Mouse (Mus musculus): ENCODE measurements at regions not wholly inside any gene's neighbourhood (a gene's known extent, or its start where the extent isn't known, plus 50 kb on each side); places are given as distances from the start of the nearest gene placed in this dataset.

DNA sequence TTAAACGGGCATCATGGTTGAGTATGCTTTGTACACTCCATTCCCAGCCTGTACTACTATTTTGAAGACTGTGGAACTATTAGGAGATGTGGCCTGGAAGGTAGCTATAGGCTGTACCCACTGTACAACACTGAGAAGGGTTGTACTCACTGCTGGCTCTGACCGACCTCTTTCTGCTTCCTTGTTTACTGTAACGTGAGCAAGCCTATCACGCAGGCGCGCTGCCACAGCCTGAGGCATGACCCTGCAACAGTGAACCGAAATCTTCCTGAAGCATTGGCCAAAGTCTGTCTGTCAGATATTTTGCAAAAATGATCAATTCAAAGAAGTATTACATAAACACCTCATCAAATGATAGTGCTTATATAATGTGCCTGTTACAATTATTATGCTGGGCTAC, 112.0 kb upstream of the Daam1 start:
- DNase-seq (ENCODE audit: low spot score), result no peak

DNA sequence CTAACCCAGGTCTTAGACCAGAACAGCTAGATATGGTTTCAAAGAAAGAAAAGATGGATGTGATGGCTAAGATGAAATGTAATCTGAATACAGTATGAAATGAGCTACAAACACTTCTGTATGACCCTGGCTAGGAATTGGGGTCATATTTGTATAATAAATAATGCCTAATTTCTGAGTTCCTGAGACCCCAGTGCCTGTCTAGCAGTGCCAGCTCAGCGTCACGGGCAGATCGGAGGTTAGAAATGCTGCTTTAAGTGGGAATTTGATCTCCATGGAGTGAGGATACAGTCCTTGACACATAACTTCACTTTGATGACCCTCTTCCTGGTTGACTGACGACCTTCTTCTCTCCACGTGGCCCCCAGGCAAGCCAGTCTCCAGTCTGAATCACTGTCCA, 105.7 kb upstream of the Daam1 start:
- DNase-seq (ENCODE audit: low spot score), result no peak

DNA sequence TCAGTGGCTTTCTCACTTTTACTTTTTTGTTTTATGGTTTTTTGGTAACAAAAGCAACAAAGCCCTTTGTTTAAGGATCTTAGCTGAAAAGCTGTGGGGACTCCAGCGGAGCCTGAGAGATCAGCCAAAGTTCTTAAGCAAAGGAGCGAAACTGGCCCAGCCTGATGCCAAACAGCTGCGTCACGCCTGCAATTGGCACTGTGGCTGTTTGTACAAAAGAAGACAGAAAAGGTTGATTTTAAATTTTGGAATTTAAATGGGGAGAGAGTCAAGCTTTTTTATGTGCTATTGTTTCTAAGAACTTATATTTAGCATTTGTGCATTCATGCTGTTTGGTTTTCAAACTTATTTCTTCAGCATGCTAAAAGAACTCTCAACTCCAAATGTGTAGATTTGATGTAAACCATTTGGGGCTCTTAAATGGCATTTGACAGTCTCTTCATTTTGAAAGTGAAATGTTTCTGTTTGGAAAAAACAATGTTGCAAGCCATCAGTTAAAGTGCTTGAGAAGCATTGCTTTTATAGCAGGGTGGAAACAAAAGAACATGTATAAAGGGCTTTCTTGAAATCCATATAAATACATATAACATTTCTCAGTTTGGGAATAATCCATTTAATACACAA, 105.1 kb upstream of the Daam1 start:
- peak; percentile 73 for DNase-seq (ENCODE audit: low spot score)

DNA sequence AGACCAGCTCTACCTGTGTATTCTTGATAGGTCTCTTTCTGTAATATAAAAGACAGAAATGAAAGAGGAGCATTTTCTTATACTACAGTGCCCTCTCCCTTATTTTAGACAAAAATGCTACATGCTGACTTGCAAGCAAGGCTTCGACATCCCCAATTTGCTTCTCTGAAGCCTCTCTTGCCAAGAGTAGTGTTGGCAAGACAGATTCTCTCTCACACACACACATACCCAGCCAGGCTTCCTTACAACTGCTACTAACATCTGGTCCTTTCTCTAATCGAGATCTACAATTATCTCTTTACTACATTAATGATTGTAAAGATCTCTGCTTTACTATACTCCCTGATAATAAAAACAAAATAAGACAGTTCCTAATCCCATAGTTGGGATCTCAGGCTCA, 87.5 kb upstream of the Daam1 start:
- no peak for DNase-seq (ENCODE audit: low spot score)

DNA sequence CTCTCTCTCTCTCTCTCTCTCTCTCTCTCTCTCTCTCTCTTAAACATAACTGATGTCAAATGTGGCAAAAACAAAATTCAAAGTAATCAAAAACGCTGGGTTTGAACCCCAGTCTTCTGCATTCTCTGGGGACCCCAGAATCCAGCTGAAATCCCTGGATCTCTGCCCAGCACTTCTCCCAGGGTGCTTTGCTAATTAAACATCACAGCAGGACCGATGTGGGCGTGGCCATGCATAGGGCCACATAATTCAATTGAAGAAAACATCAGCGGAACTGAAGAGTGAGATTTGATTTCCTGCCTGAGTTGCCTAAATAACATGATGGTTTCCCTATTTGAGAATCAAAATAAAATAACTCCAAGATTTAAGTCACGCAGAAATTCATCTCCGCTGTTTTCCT, 84.9 kb upstream of the Daam1 start:
- no peak for DNase-seq (ENCODE audit: low spot score)

DNA sequence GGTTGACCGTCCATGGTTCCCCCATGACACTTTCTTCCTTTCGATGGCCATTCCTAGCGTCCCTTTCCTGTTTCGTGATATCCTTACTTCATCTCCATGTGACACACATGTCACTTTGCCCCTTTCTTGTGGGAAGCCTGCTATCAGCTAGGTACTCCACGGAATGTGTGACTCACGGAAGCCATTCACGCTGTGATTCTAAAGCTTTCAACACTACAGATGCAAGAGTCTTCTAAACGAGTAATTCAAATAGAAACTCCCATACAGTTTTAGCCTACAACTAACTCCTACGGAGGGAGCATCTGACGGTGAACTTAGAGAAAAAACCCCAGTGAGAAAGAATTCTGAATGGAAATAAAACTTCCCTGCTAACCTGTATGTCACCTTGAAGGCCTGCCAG, 83.5 kb upstream of the Daam1 start:
- no peak for DNase-seq (ENCODE audit: low spot score)

DNA sequence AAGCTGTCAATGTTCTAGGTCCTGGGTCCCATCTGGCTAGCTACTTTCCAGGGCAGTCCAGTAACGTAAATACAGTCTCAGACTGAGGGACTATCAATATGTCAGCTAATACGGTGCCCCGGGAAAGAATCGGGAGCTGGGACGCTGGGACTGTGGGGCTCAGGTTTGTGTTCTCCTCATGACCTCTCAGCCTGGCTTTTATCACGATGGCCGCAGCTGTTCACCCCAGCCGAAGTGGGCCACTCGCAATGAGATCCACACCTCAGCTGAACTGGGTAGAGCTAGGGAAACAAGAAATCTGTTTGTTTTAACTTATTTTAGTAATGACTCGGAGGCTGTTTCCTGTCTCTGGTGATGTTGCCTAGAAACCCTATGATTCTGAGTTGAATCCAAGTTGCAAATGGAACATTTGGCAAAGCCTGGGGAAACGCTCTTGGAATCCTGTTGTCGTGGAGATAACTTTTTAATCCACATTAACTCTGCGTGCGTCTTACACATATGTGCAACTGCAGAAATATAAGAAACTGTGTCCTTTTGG, 83.0 kb upstream of the Daam1 start:
- DNase-seq (ENCODE audit: low spot score), result peak; percentile 23

DNA sequence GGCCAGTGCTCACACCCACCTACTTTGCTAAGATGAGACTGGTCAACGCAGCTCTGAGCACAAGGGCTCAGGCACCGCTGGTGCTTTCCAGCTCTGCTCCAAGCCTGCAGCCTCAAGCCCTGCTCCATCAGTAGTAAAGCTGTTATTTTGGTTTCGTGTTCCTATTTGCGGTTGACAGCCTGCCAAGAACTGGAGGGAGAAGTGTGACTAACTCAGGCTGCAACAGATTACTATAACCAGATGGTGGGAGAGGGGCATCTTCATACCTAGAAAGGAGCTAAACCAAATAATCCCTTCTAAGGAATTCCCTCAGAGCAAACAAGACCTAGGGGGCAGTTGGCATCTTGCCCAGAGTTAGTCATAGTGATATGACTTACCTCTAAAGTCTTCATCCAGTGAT, 82.1 kb upstream of the Daam1 start:
- peak; percentile 78 for DNase-seq (ENCODE audit: low spot score)

DNA sequence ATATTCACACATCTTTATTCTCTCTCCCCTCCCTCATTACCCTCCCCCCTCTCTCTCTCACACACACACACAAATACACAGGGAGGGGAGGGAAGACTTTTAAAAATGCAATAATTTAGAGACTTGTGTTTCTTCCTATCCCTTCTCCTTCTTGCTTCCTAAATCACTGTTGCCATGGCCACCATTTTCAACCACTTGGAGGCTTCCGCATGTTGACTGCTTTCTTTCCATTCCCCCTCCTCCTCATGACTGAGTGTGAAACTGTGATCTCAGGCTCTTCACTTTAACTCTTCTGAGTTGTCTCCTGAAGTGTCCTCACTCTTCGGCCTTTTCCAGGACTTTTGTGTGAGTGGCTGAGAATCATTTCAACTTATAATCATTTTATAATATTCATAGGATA, 81.2 kb upstream of the Daam1 start:
- no peak for DNase-seq (ENCODE audit: low spot score)

DNA sequence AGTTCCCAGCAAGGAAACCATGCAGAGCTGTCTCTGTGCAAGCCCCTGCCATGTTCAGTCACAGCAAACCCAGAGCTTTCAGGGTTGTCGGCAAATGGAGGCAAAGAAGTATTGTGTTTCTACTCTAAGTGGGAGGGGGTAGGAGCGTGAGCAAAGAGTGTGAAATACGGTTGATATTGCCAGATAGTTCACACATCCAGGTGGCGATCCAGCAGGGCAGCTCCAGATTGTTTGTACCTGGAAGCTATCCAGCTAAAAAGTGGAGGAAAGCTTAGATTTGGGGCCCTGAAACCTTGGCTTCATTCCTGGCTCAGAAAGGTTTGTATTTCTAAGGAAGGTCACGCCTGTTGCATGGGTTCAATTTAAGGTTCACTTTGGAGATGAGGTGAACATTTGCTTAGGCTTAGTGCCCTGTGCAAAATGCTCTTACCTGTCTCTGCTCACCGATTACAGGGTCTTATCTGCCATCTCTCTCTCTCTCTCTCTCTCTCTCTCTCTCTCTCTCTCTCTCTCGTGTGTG, 78.1 kb upstream of the Daam1 start:
- DNase-seq (ENCODE audit: low spot score), result no peak

DNA sequence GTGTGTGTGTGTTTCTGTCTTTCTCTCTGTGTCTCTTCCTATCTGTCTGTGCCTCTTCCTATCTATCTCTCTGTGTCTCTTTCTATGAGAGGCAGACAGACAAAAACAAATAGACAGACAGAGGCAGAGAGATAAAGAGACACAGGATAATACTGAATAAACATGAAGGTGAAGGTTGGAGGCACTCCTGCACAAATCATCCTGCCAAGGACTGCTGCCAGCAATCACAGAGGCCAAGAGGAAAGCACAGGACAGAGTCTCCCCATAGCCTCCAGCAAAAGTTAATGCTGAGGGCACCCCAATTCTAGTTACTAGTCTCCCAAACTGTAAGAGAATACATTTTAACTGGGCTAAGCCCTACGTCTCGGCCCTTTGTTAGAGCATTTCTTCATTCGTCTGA, 77.6 kb upstream of the Daam1 start:
- DNase-seq (ENCODE audit: low spot score), result no peak

DNA sequence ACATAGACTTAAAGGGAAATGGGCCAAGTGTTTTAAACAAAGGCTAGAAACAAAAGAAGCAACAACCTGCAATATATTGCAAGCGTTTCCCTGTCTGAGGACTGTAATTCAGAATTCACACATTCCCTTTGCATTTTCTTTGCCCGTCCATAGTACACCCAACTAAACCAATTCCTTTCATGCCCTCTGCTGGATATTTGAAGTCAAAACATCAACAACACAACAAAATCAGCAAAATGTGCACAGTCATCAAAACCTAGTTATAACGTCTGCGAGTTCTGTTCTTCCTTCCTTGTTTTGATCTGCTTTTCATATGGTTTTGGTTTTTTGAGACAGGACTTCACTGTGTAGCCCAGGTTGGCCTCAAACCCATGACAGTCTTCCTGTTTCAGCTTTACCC, 67.7 kb upstream of the Daam1 start:
- DNase-seq (ENCODE audit: low spot score), result no peak

DNA sequence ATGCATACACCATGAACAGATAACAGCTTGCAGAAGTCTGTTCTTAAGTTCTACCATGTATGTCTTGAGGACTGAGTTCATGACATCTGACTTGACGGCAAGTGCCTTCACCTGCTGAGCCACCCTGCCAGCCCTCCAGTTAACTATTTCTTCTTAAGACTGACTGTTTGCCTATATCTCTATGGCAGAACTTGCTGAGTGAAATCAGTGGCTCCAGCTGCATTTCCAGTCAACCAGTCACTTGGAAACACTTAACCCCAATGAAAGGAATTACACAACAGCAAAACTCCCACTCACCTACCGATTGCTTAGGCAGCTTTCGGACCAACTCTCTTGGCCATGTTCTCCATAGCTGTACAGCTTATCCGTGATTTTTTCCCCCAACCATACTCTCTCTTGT, 64.8 kb upstream of the Daam1 start:
- no peak for DNase-seq (ENCODE audit: low spot score)

DNA sequence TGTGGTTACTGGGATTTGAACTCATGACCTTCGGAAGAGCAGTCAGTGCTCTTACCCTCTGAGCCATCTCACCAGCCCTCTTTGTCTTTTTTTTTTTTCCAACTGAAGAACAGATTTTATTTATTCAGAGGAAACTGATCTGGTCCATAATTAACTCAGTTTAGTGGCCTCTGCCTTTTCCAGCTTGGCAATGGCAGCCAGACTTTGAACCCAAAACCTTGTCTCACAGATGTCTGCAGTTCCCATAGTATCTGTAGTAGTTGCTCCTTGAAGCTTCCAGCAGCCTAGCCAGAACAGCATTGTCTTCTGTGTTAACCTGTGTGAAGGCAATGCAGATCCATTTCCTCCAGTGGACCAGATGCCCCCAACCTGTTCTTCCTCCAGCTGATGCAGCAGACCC, 64.2 kb upstream of the Daam1 start:
- no peak for DNase-seq (ENCODE audit: low spot score)

DNA sequence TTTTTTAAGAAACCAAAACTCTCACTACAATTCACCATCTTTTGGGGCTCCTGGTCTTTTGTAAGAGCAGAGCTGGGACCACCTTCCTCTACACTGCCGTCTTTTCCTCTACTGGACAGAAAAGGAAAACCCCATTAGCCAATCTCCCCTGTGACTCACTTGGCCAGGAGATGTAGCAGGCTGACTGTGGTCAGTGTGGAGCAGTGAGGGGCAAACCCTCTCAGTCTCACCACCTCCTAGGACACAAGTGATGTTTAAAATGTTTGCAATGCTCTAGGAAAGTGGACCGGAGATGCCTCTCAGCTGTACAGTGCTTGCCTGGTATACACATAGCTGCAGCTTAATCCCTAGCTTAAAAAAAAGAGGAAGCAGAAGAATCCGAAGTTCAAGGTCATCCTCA, 63.0 kb upstream of the Daam1 start:
- no peak for DNase-seq (ENCODE audit: low spot score)

DNA sequence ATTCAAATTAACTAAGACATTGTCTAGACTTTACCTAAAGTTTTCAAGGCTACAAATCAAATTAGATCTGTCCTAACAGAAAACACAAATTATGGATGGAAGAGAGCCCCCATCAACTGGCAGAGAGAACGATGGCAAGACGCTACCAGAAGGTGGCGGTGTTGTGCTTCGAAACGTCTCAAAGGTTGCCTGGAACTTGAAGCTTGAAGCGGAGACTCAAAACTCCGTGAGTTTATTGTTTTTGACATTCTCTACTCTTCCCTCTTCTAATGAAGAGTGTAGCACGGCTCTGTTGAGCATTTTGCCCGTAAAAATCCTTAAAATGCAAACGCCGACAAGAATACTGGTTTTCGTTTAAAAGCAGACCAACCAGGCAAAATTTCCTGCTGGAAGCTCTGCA, 62.4 kb upstream of the Daam1 start:
- DNase-seq (ENCODE audit: low spot score), result peak; percentile 84

DNA sequence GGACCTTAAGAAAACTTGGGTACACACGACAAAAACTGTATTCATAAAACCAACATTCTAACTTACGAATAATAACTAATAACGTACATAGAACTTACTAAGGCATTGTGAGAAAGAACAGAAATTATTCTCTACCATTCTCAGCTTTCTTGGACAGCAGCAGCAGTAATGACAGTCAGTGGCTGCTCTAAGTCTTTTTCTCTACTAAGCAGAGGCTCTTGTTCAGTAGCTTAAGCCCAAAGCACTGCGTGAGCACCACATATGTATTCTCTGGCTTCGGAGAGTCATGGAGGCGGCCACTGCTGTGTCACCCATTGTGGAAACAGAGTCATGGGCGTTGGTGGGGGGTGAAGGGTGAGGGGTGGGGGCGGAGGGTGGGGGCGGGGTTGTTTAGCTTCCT, 62.0 kb upstream of the Daam1 start:
- no peak for DNase-seq (ENCODE audit: low spot score)

DNA sequence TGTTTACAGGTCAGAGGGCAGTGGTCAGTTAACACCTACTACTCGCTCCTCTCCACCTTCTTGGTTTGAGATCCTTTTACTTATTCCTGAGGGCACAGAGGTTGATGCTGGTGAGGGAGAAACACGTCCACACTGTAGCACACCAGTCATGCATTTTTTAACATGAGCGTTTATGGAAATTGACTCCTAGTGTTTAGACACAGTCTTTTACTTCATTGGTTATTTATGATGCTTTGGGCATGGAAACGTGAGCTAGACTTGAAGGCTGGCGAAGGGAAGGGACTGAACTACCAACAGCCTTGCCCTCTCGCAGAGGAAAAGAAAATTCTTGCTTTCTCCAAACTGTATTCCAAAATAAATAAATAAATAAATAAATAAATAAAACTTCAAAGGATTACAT, 61.6 kb upstream of the Daam1 start:
- no peak for DNase-seq (ENCODE audit: low spot score)

DNA sequence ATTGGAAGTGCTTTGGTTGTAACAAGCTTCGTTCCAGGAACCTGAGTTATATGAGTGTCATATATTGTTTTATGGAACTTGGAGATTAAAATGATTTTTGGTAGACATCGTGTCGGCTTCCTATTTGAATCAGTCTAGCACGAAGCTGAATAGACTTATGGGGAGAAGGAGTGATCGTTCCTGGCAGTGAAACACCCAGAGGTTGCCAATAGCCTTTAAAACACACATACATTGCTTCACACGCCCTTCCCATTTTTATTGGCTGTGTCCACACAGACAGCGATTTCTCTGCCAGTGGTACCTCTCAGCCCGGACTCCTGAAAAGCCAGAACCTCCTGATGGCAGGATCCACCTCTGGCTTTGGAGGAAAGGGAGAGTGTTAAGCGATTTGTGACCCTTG, 57.0 kb upstream of the Daam1 start:
- no peak for DNase-seq (ENCODE audit: low spot score)

DNA sequence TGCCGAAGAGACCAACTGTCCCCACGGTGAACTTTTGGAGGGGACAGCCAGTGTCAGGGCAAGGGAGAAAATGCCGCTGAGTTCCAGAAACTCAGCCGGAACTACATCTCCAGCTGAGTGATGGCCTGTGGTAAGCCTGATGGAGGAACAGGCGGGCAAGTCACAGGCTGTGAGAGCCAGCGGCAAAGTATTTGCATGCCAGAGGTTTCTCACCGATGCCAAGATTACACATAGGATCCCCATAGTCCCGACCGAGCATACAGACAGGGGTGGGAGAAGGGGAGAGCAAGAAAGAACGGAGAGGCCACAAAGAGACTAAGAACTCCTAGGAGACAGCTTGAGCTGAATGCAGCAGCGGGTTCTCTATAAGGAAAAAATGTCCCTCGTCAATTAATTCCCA, 55.8 kb upstream of the Daam1 start:
- DNase-seq (ENCODE audit: low spot score), result no peak

DNA sequence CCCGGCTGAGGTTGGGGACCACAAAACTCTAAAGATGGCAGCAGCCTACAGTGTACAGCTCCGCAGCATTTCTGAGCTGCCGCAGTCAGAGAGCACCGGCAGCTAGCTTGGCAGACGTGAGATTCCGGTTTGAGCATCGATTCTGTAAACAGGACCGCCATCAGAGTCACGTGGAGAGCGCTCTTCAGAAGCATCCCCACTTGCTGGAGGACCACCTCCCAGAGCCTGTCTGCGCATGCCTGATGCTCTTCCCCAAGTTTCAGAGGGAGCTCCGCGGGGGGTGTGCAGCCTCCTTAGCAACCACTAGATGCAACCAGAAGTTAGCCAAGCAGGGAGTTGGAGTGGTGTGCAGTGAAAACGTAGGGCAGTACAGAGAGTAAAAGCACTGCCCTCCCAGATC, 52.7 kb upstream of the Daam1 start:
- DNase-seq (ENCODE audit: low spot score), result no peak

DNA sequence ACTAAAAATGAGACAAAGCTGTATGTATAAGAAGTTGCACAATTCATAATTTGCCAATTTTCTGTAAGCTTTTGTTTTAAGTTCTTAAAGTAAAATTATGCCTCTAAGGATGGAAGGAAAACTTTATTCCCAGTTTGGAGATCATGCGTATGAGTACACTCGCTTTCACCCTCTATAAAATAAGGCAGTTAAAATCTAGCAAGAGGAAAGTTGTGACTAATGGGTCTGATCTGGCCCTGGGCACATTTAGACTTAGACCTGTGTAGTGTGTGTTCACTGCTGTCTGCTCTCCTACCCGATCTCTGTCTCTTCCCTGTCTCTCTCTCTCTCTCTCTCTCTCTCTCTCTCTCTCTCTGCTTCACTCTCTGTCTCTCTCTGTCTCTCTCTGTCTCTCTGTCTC, 51.9 kb upstream of the Daam1 start:
- no peak for DNase-seq (ENCODE audit: low spot score)

DNA sequence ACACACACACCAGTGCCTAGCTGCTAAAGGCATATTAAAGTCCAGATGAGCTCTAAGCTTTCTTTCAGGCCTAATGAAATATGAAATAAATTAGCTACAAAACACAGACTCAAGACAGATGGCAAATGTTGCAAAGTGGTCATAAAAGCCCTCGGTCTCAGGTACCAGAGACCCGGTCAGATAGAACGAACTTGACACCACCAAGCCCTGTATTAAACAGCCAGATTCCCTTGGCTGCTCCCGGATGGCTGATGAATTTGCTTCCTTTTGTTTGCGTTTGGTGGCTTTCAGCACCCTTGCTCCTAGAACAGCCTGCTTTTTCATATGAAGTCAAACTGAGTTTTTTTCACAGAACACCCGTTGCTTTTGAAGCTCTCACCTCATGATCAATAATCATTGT, 51.5 kb upstream of the Daam1 start:
- no peak for DNase-seq (ENCODE audit: low spot score)

Data from urinary bladder, postnatal 14 days (tissue).